Mouse (Mus musculus) liver, embryonic 12.5 days (tissue): Measurements from ENCODE around the gene Gse1. TPM values are rescaled to one million over a fixed set of nuclear protein-coding genes. Genes with fewer than 3 reads are reported as not detected.

Experiments used
- ATAC-seq: fragments of 200-750 bp; cut with Nextera tagmentation; 2 replicates; pipeline ENCODE4 v1.8.0; 2017; ENCODE audit warnings: moderate number of reproducible peaks, mild to moderate bottlenecking, moderate library complexity
- H3K27ac ChIP-seq: fragments of 300-500 bp; sonication (generic); 2 replicates; pipeline ENCODE4 v1.5.1; 2016; ENCODE audit warnings: mild to moderate bottlenecking
- H3K27me3 ChIP-seq: fragments of 300-500 bp; sonication (generic); replicated peaks from 2 replicates; pipeline ENCODE4 v1.6.1; 2016; ENCODE audit warnings: mild to moderate bottlenecking, moderate library complexity
- H3K36me3 ChIP-seq: fragments of 300-500 bp; sonication (generic); 2 replicates; pipeline ENCODE4 v1.6.1; 2016; ENCODE audit warnings: mild to moderate bottlenecking, moderate library complexity
- H3K4me1 ChIP-seq: fragments of 300-500 bp; sonication (generic); 2 replicates; pipeline ENCODE4 v1.6.1; 2016
- H3K4me2 ChIP-seq: fragments of 300-500 bp; sonication (generic); 2 replicates; pipeline ENCODE4 v1.6.1; 2016; ENCODE audit warnings: mild to moderate bottlenecking, moderate library complexity
- H3K4me3 ChIP-seq: fragments of 300-500 bp; sonication (generic); 2 replicates; pipeline ENCODE4 v1.5.1; 2016; ENCODE audit warnings: mild to moderate bottlenecking, moderate library complexity
- H3K9ac ChIP-seq: fragments of 300-500 bp; sonication (generic); 2 replicates; pipeline ENCODE4 v1.6.1; 2016; ENCODE audit warnings: mild to moderate bottlenecking, moderate library complexity
- H3K9me3 ChIP-seq: fragments of 300-500 bp; sonication (generic); replicated peaks from 2 replicates; pipeline ENCODE4 v1.6.1; 2016; ENCODE audit warnings: mild to moderate bottlenecking, moderate library complexity
- WGBS: fragments of 180-500 bp; shearing (Covaris S2); methylation state at CpG from one replicate; pipeline ENCODE4 v1.1.7; 2016; ENCODE audit not compliant: insufficient replicate concordance; 5-methylcytosine and 5-hydroxymethylcytosine counted together
- polyA plus RNA-seq: library from polyadenylated mRNA; unstranded; fragments of >200 nt; fragmentation: Nextera tagmentation; extraction: Ambion mirVana; gene quantifications from 2 replicates; pipeline ENCODE4 v1.2.1, GENCODE M21; 2016

Gene Gse1
- polyA plus RNA-seq, 1 experiment from 2014 or later, result 15.9 TPM

DNA sequence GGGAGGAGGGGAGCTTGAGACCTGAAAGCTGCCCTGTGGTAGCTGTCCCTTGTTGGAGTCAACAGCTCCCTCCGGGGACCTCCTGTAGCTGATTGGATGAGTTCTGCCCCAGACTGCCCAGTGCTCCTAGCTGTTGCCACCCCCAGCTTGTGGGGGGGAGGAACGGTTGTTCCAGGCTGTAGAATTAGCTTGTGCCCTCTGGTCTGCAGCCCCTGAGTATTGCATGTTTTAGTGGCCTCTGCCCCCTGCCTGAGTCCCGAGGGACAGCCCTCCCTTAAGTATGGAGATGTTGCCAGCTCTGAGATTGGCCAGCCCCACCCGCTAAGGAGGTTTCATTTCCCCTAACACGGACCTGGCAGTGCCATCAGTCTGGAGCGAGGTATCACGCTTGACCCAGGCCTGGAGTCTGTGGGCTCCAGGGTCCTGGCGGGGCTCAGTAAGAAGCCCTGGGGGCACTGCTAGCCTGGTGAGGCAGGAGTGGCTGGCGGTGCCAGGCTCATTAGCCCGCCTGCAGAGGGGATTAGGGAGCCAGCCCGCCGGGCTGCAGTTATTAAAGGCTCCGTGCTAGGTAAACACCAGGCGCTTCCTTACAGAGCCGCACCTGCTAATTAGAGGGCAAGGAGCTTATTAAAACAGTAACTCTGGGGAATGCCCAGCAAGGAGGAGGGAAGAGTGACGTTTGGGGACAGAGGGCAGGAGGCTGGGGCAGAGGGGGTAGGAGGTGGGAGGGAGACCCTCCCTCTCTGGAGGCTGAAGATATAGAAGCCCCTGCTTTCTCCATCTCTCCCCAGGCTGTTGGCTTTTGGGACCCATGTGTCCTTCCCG, 107.2 kb downstream of the Gse1 start:
- H3K4me1 ChIP-seq, result peaks cover 79% of the 10 kb centered on the region
- H3K9ac ChIP-seq, result peak overlapping the region; percentile 61
- WGBS, result 5% methylated on average over 17 of the region's 17 CpGs
- peak overlapping the region; percentile 78 for H3K27ac ChIP-seq
- H3K4me3 ChIP-seq, result peak overlapping the region; percentile 38
- no peaks in the 10 kb centered on the region for H3K36me3 ChIP-seq
- H3K4me2 ChIP-seq, result peak overlapping the region; percentile 70
- no peaks in the 10 kb centered on the region for H3K27me3 ChIP-seq
- H3K9me3 ChIP-seq, result no peaks in the 10 kb centered on the region
- ATAC-seq, result peak; percentile 13

DNA sequence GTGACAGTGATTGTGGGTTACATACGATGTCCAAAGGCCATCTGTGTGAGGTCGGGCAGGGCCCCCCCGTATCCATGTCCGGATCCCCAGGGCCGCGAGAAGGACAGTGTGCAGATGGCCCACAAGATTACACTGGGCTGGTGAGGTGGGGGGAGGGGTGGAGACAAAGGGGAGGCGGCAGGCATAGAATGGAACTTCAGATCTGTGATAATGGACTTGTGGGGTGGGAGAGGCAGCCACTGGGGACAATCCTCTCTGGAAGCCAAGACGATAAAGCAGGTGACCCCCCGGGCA, 107.8 kb downstream of the Gse1 start:
- Histone ChIP-seq H3K4me1 (peaks cover 80% of the 10 kb centered on the region), H3K9ac (peak overlapping the region; percentile 61), H3K27ac (peak overlapping the region; percentile 78; the same call in 1 of the 2 replicates), H3K4me3 (peak overlapping the region; percentile 38), H3K36me3 (no peaks in the 10 kb centered on the region), H3K9me3 (no peaks in the 10 kb centered on the region), H3K27me3 (no peaks in the 10 kb centered on the region), H3K4me2 (peak overlapping the region; percentile 70)
- under 1% methylated on average over 9 of the region's 9 CpGs for WGBS
- ATAC-seq, result peak; percentile 41; the same call in 1 of the 2 replicates

DNA sequence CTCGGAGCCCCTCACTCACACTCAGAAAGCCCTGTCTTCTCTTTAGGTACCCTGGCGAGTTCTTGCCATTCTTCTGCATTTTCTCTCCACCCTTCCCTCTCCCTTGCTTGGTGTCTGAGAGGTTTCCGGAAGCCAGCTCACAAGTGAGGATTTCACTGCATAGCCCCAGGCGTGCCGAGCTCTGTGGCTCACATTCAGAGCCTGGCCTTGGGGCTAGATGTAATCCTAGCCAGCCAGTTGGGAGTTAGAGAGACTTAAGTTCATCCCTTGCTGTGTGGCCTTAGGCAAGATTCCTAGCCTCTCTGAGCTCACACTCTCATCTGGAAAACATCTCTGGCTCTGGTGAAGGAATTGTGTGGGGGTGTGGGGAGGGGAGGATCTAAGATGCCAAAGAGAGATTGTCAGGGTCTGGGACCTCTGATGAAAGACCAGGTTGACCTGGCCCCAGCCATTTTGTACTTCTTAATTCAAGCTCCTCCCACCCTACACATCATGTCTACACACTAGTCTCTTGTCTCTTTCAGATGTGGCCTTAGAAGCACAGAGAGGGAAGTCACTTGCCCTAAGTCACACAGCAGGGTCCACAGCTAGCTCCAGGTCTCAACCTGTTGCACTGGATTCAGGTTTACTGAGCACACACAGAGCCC, 108.8 kb downstream of the Gse1 start:
- peaks cover 80% of the 10 kb centered on the region for H3K4me1 ChIP-seq
- no peaks in the 10 kb centered on the region for H3K36me3 ChIP-seq
- 19% methylated on average over 5 of the region's 5 CpGs for WGBS
- H3K4me3 ChIP-seq, result no peak overlapping the region
- no peaks in the 10 kb centered on the region for H3K9me3 ChIP-seq
- H3K27me3 ChIP-seq, result no peaks in the 10 kb centered on the region
- peak overlapping the region; percentile 28; the same call in 1 of the 2 replicates for H3K27ac ChIP-seq
- 0 out of 2 replicates have a peak overlapping the region, but pooled peaks have one; percentile 6 for H3K9ac ChIP-seq
- peak overlapping the region; percentile 70; the same call in 1 of the 2 replicates for H3K4me2 ChIP-seq
- no peak for ATAC-seq

DNA sequence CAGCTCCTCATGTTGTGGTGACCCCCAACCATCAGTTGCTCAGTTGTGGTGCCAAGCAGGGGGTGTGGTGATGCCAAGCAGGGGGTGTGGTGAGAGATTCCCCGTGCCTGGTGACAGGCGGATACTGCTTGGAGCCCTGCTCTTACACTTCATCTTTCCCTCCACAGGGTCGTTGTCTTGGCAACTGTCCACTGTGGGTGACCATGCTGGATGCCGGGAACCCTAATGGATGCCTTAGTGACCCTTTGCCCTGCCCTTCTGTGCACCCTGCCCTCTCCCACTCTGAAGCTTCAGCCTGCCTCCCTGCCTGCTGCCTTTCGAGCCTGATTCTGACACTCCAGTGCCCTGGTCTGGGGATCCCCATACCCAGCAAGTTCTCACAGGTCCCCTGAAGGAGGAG, 109.4 kb downstream of the Gse1 start:
- Histone ChIP-seq H3K36me3 (no peaks in the 10 kb centered on the region), H3K4me1 (peaks cover 80% of the 10 kb centered on the region), H3K9me3 (no peaks in the 10 kb centered on the region), H3K27ac (no peak overlapping the region), H3K9ac (no peak overlapping the region), H3K4me2 (no peak overlapping the region), H3K27me3 (no peaks in the 10 kb centered on the region), H3K4me3 (no peak overlapping the region)
- WGBS, result 66% methylated on average over 5 of the region's 5 CpGs
- no peak for ATAC-seq

DNA sequence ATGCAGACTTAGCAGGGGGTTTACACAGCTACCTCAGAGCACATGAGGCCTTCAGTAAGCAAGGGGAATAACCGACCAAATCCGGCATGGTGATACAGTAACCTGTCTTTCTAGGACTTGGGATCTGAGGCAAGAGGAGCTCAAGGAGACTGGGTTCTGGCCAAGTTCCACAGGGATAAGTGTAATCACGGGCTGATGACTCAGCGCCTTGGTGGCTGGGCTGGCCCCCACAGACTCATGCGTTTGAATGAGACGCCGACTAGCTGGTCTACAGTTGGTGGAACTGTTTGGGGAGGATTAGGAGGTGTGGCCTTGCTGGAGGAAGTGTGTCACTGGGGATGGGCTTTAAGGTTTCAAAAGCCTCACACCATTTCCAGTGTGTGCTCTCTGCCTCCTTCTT, 110.4 kb downstream of the Gse1 start:
- no peak overlapping the region for H3K4me3 ChIP-seq
- no peaks in the 10 kb centered on the region for H3K27me3 ChIP-seq
- H3K4me2 ChIP-seq, result no peak overlapping the region
- no peak overlapping the region for H3K27ac ChIP-seq
- H3K4me1 ChIP-seq, result peaks cover 80% of the 10 kb centered on the region
- H3K36me3 ChIP-seq, result no peaks in the 10 kb centered on the region
- no peaks in the 10 kb centered on the region for H3K9me3 ChIP-seq
- no peak overlapping the region for H3K9ac ChIP-seq
- 83% methylated on average over 7 of the region's 7 CpGs for WGBS
- no peak for ATAC-seq

DNA sequence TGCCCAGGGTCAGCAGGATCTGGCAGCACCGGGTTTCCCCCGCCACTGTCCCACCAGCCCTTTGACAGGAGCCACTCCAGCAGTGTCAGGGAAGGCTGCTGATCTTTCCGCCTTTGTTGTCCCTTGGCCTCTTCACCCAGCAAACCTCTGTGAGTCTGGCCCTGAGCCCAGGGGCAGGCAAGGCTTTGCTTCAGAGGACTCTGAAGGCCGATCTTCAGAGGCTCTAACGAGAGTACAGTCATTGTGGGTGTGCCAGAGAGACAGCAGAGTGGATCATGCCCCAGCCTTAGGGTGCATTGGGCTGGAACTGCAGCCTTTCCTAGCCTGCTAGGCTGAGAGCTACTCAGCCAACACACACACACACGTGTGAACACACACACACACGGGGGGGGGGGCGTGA, 111.5 kb downstream of the Gse1 start:
- Histone ChIP-seq H3K36me3 (no peaks in the 10 kb centered on the region), H3K9me3 (no peaks in the 10 kb centered on the region), H3K27ac (no peak overlapping the region), H3K4me1 (peaks cover 81% of the 10 kb centered on the region), H3K4me2 (no peak overlapping the region), H3K27me3 (no peaks in the 10 kb centered on the region), H3K4me3 (no peak overlapping the region), H3K9ac (no peak overlapping the region)
- WGBS, result 64% methylated on average over 7 of the region's 8 CpGs
- no peak for ATAC-seq

DNA sequence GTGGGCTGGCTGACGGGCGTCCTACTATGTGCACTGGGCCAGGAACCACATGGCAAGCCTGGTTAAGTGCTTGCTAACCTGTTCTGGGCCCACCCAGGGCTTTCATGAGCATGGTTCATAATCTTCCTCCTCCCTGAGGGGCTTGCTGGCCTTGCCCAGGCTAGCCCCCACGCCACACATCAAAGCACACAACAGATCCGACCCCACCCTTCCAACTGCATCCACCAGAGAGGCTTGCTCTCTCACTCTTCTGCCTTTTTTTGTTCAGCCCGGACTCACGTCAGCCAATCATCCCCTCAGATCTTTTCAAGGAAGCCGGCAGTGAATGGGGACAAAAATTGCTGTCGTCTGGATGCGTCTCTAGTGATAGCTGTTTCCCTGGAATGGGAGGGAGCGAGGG, 112.9 kb downstream of the Gse1 start:
- Histone ChIP-seq H3K4me1 (peaks cover 78% of the 10 kb centered on the region), H3K9ac (no peak overlapping the region), H3K36me3 (no peaks in the 10 kb centered on the region), H3K4me2 (no peak overlapping the region), H3K4me3 (no peak overlapping the region), H3K27ac (no peak overlapping the region), H3K27me3 (no peaks in the 10 kb centered on the region), H3K9me3 (no peaks in the 10 kb centered on the region)
- WGBS, result 65% methylated on average over 10 of the region's 10 CpGs
- ATAC-seq, result no peak

DNA sequence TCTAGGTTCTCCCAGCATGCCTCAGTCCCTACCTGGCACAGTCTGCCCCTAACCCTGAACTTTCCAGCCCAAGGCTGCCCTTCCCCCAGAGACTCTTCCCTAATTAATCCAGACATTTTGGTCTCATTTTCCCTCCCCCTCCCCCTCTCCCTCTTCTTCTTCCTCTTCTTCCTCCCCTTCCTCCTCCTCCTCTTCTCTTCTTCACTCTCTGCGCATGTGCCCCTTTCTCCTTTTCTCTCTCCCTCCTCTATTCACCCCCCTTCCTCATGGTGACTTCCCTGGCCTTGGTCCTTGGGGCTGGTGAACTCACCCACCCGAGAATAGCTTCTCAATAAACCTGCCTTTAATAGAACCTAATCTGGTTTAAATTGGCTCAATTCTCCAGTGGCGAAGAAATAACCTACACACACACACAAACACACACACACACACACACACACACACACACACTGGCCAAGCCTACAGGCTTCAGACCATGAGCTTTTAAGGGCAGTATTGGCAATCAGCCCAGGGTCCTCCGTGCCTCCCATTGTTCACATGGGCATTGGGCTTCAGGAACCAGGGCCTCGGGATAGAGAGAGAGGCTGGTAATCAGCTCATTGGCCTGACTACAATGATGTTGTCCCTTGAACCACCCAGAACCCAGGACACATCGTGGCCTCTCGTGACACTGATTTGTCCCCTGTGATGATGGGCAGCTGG, 114.7 kb downstream of the Gse1 start:
- H3K36me3 ChIP-seq, result no peaks in the 10 kb centered on the region
- H3K9me3 ChIP-seq, result no peaks in the 10 kb centered on the region
- no peak overlapping the region for H3K27ac ChIP-seq
- WGBS, result 70% methylated on average over 7 of the region's 7 CpGs
- no peak overlapping the region for H3K4me3 ChIP-seq
- no peak for ATAC-seq
- peaks cover 68% of the 10 kb centered on the region for H3K4me1 ChIP-seq
- H3K9ac ChIP-seq, result no peak overlapping the region
- peaks cover 11% of the 10 kb centered on the region; the same call in 1 of the 2 replicates for H3K27me3 ChIP-seq
- peak overlapping the region; percentile 29; the same call in 1 of the 2 replicates for H3K4me2 ChIP-seq

DNA sequence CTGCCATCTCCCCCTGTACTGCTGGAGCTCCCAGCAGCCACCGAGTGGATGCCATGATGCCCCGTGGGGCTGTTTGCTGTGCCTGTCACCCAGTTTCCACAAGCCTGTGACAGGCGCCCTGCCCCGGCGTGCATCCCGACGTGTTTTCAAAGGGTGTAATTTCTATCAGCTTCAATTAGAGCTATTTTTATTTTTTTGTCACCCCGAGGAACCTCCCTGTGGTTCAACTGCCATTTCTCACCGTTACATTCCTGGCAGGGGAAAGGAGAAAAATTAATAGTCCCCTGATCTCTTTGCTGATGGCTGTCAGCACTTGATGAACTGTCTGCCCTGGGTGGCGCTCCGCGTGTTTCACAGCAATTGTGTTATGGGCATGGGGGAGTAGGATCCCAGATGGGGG, 115.3 kb downstream of the Gse1 start:
- Histone ChIP-seq H3K9me3 (no peaks in the 10 kb centered on the region), H3K27me3 (peaks cover 17% of the 10 kb centered on the region), H3K4me3 (no peak overlapping the region), H3K27ac (peak overlapping the region; percentile 34; the same call in 1 of the 2 replicates), H3K9ac (no peak overlapping the region), H3K4me1 (peaks cover 67% of the 10 kb centered on the region), H3K36me3 (no peaks in the 10 kb centered on the region), H3K4me2 (peak overlapping the region; percentile 29)
- no peak for ATAC-seq
- 53% methylated on average over 12 of the region's 12 CpGs for WGBS

DNA sequence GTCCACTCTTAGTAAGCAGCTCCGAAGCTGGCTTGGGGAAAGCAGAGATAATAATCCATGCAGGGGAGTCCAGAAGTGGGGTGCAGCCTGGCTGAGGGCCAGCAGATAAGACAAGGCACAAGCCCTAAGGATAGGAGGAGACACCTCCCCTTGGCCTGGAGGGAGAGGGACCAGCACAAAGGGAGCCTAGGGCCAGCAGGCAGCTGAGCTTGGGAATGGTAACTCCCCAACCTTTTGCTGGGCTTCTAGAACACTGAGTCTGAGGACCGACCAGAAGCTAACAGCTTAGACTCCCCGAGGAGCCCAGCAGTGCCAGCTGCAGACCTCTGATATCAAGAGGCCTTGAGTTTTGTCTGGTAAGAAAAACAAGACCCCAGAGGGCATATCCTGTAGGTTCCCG, 115.9 kb downstream of the Gse1 start:
- peaks cover 67% of the 10 kb centered on the region for H3K4me1 ChIP-seq
- ATAC-seq, result peak; percentile 68

DNA sequence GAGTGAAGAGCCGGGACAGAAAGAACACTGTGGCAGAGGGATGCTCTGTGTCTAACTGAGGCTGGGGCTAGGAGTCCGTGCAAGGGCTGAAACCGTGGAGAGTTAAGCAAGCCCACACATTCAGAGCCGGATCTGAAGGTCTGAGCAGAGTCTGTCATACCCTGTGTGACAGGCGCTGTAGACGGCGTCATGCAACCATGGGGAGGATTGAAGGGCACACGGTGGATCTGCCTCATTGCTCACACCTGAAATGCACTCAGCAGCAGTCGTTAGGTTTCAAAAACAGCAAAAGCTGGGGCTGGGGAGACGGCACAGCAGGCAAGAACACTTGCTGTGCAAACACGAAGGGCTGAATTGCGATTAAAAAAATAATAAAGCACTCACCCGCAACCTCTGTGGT, 116.3 kb downstream of the Gse1 start:
- Histone ChIP-seq H3K27me3 (peaks cover 26% of the 10 kb centered on the region), H3K4me2 (0 out of 2 replicates have a peak overlapping the region, but pooled peaks have one; percentile 29), H3K4me3 (no peak overlapping the region), H3K27ac (no peak overlapping the region), H3K9ac (no peak overlapping the region), H3K9me3 (no peaks in the 10 kb centered on the region), H3K4me1 (peaks cover 63% of the 10 kb centered on the region), H3K36me3 (no peaks in the 10 kb centered on the region)
- WGBS, result 52% methylated on average over 13 of the region's 13 CpGs
- no peak; the same call in 1 of the 2 replicates for ATAC-seq

More for the DNA sequence above, 115.9 kb downstream of the Gse1 start:
- Histone ChIP-seq H3K9me3 (no peaks in the 10 kb centered on the region), H3K4me2 (peak overlapping the region; percentile 29), H3K36me3 (no peaks in the 10 kb centered on the region), H3K27ac (peak overlapping the region; percentile 34), H3K9ac (no peak overlapping the region), H3K4me3 (no peak overlapping the region), H3K27me3 (peaks cover 23% of the 10 kb centered on the region)
- WGBS, result 6% methylated on average over 4 of the region's 4 CpGs
